Mouse (Mus musculus) stomach, embryonic 16.5 days (tissue): ENCODE data around the gene Srsf10. TPM values are rescaled to one million over a fixed set of nuclear protein-coding genes. Genes with fewer than 3 reads are reported as not detected.

Experiments used
- ATAC-seq: fragments of 200-750 bp; cut with Nextera tagmentation; 2 replicates; pipeline ENCODE4 v1.8.0; 2017; ENCODE audit warnings: moderate number of reproducible peaks, moderate TSS enrichment; ENCODE audit not compliant: insufficient read depth, low FRiP score
- H3K27ac ChIP-seq: fragments of 300-500 bp; sonication (generic); 2 replicates; pipeline ENCODE4 v1.5.1; 2014; ENCODE audit warnings: low read length
- H3K27me3 ChIP-seq: fragments of 300-500 bp; sonication (generic); 2 replicates; pipeline ENCODE4 v1.6.1; 2014; ENCODE audit warnings: low read length, control low read depth, mixed read lengths; ENCODE audit not compliant: control insufficient read depth, insufficient read depth
- H3K36me3 ChIP-seq: fragments of 300-500 bp; sonication (generic); 2 replicates; pipeline ENCODE4 v1.6.1; 2014; ENCODE audit warnings: low read length; ENCODE audit not compliant: control insufficient read depth, insufficient read depth
- H3K4me1 ChIP-seq: fragments of 300-500 bp; sonication (generic); 2 replicates; pipeline ENCODE4 v1.6.1; 2014; ENCODE audit warnings: low read length, control low read depth, mixed read lengths; ENCODE audit not compliant: control insufficient read depth, insufficient read depth
- H3K4me2 ChIP-seq: fragments of 300-500 bp; sonication (generic); 2 replicates; pipeline ENCODE4 v1.6.1; 2014; ENCODE audit warnings: low read depth, low read length, mixed read lengths
- H3K4me3 ChIP-seq: fragments of 300-500 bp; sonication (generic); replicated peaks from 2 replicates; pipeline ENCODE4 v1.5.1; 2014; ENCODE audit warnings: mild to moderate bottlenecking, low read length
- H3K9ac ChIP-seq: fragments of 300-500 bp; sonication (generic); 2 replicates; pipeline ENCODE4 v1.6.1; 2014; ENCODE audit warnings: low read length
- H3K9me3 ChIP-seq: fragments of 300-500 bp; sonication (generic); replicated peaks from 2 replicates; pipeline ENCODE4 v1.6.1; 2016; ENCODE audit warnings: low read length, control low read depth; ENCODE audit not compliant: control insufficient read depth
- WGBS: fragments of 180-500 bp; shearing (Covaris S2); extraction: QIAGEN DNeasy Blood & Tissue Kit; methylation state at CpG from one replicate; pipeline ENCODE4 v1.1.7; 2014; 5-methylcytosine and 5-hydroxymethylcytosine counted together
- polyA plus RNA-seq: library from polyadenylated mRNA; unstranded; fragments of >200 nt; fragmentation: Nextera tagmentation; extraction: Ambion mirVana; gene quantifications from 2 replicates; pipeline ENCODE4 v1.2.1, GENCODE M21; 2015

Srsf10 gene
- polyA plus RNA-seq, 1 experiment from 2014 or later = 199 TPM

DNA sequence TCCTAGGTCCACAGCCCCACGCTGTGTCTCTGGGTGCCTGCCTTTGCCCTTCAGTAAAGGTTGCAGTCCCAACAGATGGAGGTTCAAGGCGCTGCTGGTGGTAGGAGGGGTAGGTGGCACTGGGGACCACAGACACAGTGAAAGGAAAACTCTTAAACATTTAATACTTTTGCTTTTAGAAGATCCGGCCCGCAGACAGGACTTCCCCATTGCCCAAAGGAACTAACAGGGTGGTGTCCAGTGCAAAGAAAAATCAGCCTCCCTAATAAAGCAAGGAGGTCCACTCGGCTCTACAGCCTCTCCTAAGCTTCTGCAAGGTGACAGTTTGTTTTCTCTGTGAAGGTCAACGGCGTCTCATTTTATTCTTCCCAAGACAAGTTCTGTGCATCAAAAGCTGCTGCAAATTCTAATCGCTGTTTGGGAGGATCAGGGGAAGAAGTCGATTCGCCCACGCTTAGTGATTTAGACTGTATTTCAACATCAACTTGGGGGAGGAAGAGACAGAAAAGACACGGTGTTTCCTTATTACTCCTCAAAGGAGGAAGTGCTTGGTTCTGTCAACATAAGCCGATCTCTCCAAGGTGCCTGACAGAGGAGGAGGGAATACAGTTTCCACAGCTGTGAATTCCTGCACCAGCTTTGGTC is 63.2 kb downstream of the Srsf10 start:
- ATAC-seq = no peak
- Histone ChIP-seq H3K36me3 (peaks cover 3% of the 10 kb centered on the region; the same call in 1 of the 2 replicates), H3K9me3 (no peaks in the 10 kb centered on the region), H3K9ac (no peak overlapping the region), H3K4me3 (no peak overlapping the region), H3K4me2 (no peak overlapping the region), H3K27me3 (no peaks in the 10 kb centered on the region), H3K27ac (no peak overlapping the region), H3K4me1 (peaks cover 6% of the 10 kb centered on the region)
- 75% methylated on average over 13 of the region's 13 CpGs for WGBS

DNA sequence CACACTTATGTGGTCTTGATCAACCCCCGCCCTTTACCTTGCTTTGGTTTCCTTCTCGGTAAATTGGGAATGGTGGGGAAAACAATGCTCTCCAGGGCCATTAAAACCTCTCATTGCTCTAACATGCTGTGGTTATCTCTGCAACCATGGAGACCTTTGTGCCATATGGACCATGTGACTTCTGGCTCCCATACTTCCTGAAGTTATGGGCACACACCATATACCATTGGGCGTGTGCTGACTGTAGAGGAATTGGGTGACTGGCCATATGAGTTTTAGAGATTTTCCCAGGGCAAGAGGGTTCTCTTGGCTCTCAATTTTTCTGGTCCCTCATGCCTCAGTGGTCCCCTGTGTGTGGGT is 63.7 kb downstream of the Srsf10 start:
- Histone ChIP-seq H3K27me3 (no peaks in the 10 kb centered on the region), H3K4me3 (no peak overlapping the region), H3K27ac (0 out of 2 replicates have a peak overlapping the region, but pooled peaks have one; percentile 16), H3K9ac (no peak overlapping the region), H3K4me1 (peaks cover 6% of the 10 kb centered on the region), H3K4me2 (no peak overlapping the region), H3K36me3 (peaks cover 3% of the 10 kb centered on the region; the same call in 1 of the 2 replicates), H3K9me3 (no peaks in the 10 kb centered on the region)
- no peak for ATAC-seq
- 86% methylated on average over 3 of the region's 3 CpGs for WGBS

Other genes with a start within 250 kb of the Srsf10 start
- gene Ifnlr1, start 169.5 kb upstream of the Srsf10 start, polyA plus RNA-seq = 1.6 and 2.6 TPM in 2 replicates
- 2.0 and 2.1 TPM in 2 replicates for gene Il22ra1, start 127.6 kb upstream of the Srsf10 start, polyA plus RNA-seq
- gene Myom3, start 96.0 kb upstream of the Srsf10 start, polyA plus RNA-seq = 0.56 and 3.6 TPM in 2 replicates
- 168 and 169 TPM in 2 replicates for gene Pnrc2, start 18.1 kb downstream of the Srsf10 start, polyA plus RNA-seq
- 0.59 and 0.90 TPM in 2 replicates for gene Cnr2, start 39.6 kb downstream of the Srsf10 start, polyA plus RNA-seq
- 98.9 and 132 TPM in 2 replicates for gene Fuca1, start 65.0 kb downstream of the Srsf10 start, polyA plus RNA-seq
- gene Hmgcl, start 90.7 kb downstream of the Srsf10 start, polyA plus RNA-seq = 97.5 and 107 TPM in 2 replicates
- 109 and 136 TPM in 2 replicates for gene Gale, start 108.0 kb downstream of the Srsf10 start, polyA plus RNA-seq
- 94.9 and 97.8 TPM in 2 replicates for gene Lypla2, start 116.9 kb downstream of the Srsf10 start, polyA plus RNA-seq
- 39.0 and 44.8 TPM in 2 replicates for gene Pithd1, start 131.5 kb downstream of the Srsf10 start, polyA plus RNA-seq
- 41.0 and 44.2 TPM in 2 replicates for gene Eloa, start 166.0 kb downstream of the Srsf10 start, polyA plus RNA-seq
- 352 and 411 TPM in 2 replicates for gene Rpl11, start 197.7 kb downstream of the Srsf10 start, polyA plus RNA-seq